Comparison of ENCODE assay signal across 21 mouse cellular contexts in the genomic region with DNA sequence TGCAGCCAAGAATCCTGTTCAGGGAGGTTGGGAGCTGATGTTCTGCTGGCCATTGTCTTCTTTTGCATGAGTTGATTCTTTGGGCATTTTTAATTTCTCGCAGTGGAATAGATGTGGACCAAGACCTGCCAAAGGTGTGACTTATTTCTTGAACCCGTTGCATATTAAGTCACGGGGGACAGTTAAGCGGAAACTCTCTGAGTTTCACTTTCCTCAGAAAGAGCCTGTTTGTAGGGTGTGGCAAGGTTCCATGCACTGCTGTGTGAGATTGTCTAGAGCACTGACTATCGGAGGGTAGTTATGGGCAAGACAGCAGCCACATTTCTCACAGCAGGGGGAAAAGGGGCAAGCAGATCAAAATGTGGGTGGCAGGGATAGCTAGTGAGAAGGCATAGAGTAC. TPM values are rescaled to one million over a fixed set of nuclear protein-coding genes. Genes with fewer than 3 reads are reported as not detected.
DNase-seq lines count a peak whose midpoint lies in the region; TF ChIP-seq lines count a peak whose summit lies in the region.
"Had no signal": no experiment of that assay in that cellular context is flagged by ENCODE, and none has a peak within 500 bp of the region (broad histone marks: within the 10 kb centered on the region; RNA-seq: fewer than 3 reads in every experiment).

No protein-coding gene starts in this region.

- 0 out of 2 replicates have a peak, but pooled peaks have one; percentile 22 for TF ChIP-seq POLR2A in CH12.LX (IDR thresholded peaks at IDR 0.05; ENCODE audit: low read depth, low read length)

- H3K9me3 ChIP-seq in CH12.LX (replicated peaks; ENCODE audit: low read length) = no peaks in the 10 kb centered on the region
- H3K9me3 ChIP-seq in forebrain, embryonic 10.5 days = no peaks in the 10 kb centered on the region

- no peaks in the 10 kb centered on the region; the same call in 1 of the 2 replicates for H3K79me2 ChIP-seq in CH12.LX (replicated peaks; ENCODE audit: control insufficient read depth, extremely low read depth, insufficient read depth, poor library complexity, severe bottlenecking)

- TF ChIP-seq RAD21 in CH12.LX (IDR thresholded peaks at IDR 0.05; ENCODE audit: low read depth, low read length) = no peak; the same call in 1 of the 2 replicates

- peak overlapping the region; percentile 78 for H3K4me2 ChIP-seq in CH12.LX (ENCODE audit: insufficient read depth, low read depth, poor library complexity, severe bottlenecking)

- no peak for TF ChIP-seq CTCF in CH12.LX (conservative IDR thresholded peaks at IDR 0.05 in 1 of 2, IDR thresholded peaks at IDR 0.05 in 1 of 2; ENCODE audit: low read depth in 2 of 2, low read length in 2 of 2)

- H3K27ac ChIP-seq in CH12.LX (ENCODE audit: insufficient read depth, low read depth) = peak overlapping the region; percentile 83
- H3K27ac ChIP-seq in forebrain, embryonic 10.5 days = no peak overlapping the region

- peaks cover 35 to 58% of the 10 kb centered on the region in 2 experiments for H3K4me1 ChIP-seq in CH12.LX (ENCODE audit: control insufficient read depth in 1 of 2, insufficient read depth in 2 of 2)
- peaks cover 7% of the 10 kb centered on the region for H3K4me1 ChIP-seq in forebrain, embryonic 10.5 days

- H3K4me3 ChIP-seq in CH12.LX (replicated peaks in 1 of 3; ENCODE audit: low read depth in 2 of 3, low read length in 2 of 3, poor library complexity in 1 of 3) = peak overlapping the region in 2 of 3 experiments; percentile 9 to 25
- H3K4me3 ChIP-seq in forebrain, embryonic 10.5 days = no peak overlapping the region

- peak overlapping the region; percentile 24 for H3K9ac ChIP-seq in CH12.LX (ENCODE audit: insufficient read depth, low read depth)

- H3K27me3 ChIP-seq in CH12.LX (replicated peaks) = no peaks in the 10 kb centered on the region
- no peaks in the 10 kb centered on the region for H3K27me3 ChIP-seq in forebrain, embryonic 10.5 days (ENCODE audit: poor library complexity, severe bottlenecking)
- H3K27me3 ChIP-seq: Patski had no signal

- in situ Hi-C loops in CH12.LX (cut with MboI; ENCODE audit: low pct_ligation_motif_present, low pct_unique_long_range_greater_than_20kb, low sequenced_read_pairs) = no loop called here

- dilution Hi-C loops in CH12.LX (cut with MboI; ENCODE audit: extremely low pct_ligation_motif_present, extremely low pct_unique_long_range_greater_than_20kb, low sequenced_read_pairs) = no loop called here

- peak; percentile 86 for TF ChIP-seq EP300 in CH12.LX (IDR thresholded peaks at IDR 0.05; ENCODE audit: low read length)

- 95% methylated on average over 5 of the region's 5 CpGs for WGBS in forebrain, embryonic 10.5 days

- intact Hi-C loops in gastrocnemius, postnatal 14 days (cut with DNase I; ENCODE audit: low total_unique reads) = no loop called here

- peaks cover 42 to 71% of the 10 kb centered on the region in 2 experiments for H3K36me3 ChIP-seq in CH12.LX (replicated peaks in 1 of 2; ENCODE audit: control insufficient read depth in 1 of 2, insufficient read depth in 1 of 2, low read length in 1 of 2)
- peaks cover 55% of the 10 kb centered on the region for H3K36me3 ChIP-seq in forebrain, embryonic 10.5 days (replicated peaks)
- H3K36me3 ChIP-seq: G1E had no signal

- DNase-seq in CD4-positive helper T cell, adult 2 months (ENCODE audit: low read depth, low spot score) = peak; percentile 29
- peak; percentile 66 for DNase-seq in CH12.LX (ENCODE audit: extremely low read depth)
- DNase-seq in induced T-regulatory cell, adult 2 months (ENCODE audit: low read depth) = peak; percentile 27
- DNase-seq in gastrocnemius, postnatal 14 days = no peak
- no peak for DNase-seq in forebrain, embryonic 10.5 days (ENCODE audit: extremely low spot score, low spot score)
- no peak for DNase-seq in T-cell, adult 2 months (ENCODE audit: low spot score)
- DNase-seq: adrenal gland, adult 2 months; adrenal gland, adult 8-10 months; adrenal gland, postnatal 10 days; adrenal gland, postnatal 14 days; adrenal gland, postnatal 25 days; adrenal gland, postnatal 36 days; B cell, adult 2 months; cerebellum, adult 11 months; cerebellum, adult 11-12 months; cerebellum, adult 18-20 months; cerebellum, adult 8-10 months; cerebellum, adult 9-10 months had no signal

TF ChIP-seq in CH12.LX, 34 proteins besides CTCF, POLR2A, EP300 and RAD21:
- TF ChIP-seq TBP (conservative IDR thresholded peaks at IDR 0.05; ENCODE audit: low read depth, low read length) (peak; percentile 51; the same call in 1 of the 2 replicates), KAT2A (IDR thresholded peaks at IDR 0.05; ENCODE audit: insufficient replicate concordance, low read length) (0 out of 2 replicates have a peak, but pooled peaks have one; percentile 19), UBTF (IDR thresholded peaks at IDR 0.05; ENCODE audit: low read depth, low read length) (no peak), JUN (IDR thresholded peaks at IDR 0.05; ENCODE audit: insufficient read depth, low read depth, low read length) (peak; percentile 50; the same call in 1 of the 2 replicates), ZNF384 (IDR thresholded peaks at IDR 0.05; ENCODE audit: low read depth, low read length) (no peak), USF1 (IDR thresholded peaks at IDR 0.05; ENCODE audit: low read depth, low read length) (peak; percentile 2; the same call in 1 of the 2 replicates), ZC3H11A (IDR thresholded peaks at IDR 0.05; ENCODE audit: low read depth, low read length) (no peak), RCOR1 (conservative IDR thresholded peaks at IDR 0.05; ENCODE audit: low read depth, low read length) (0 out of 2 replicates have a peak, but pooled peaks have one; percentile 32), NELFE (IDR thresholded peaks at IDR 0.05; ENCODE audit: low read depth, low read length) (0 out of 2 replicates have a peak, but pooled peaks have one; percentile 33), POLR2AphosphoS2 (IDR thresholded peaks at IDR 0.05; ENCODE audit: low read depth, low read length) (0 out of 2 replicates have a peak, but pooled peaks have one; percentile 53), MEF2A (IDR thresholded peaks at IDR 0.05; ENCODE audit: borderline replicate concordance, low read depth, low read length) (peak; percentile 85), CHD2 (IDR thresholded peaks at IDR 0.05; ENCODE audit: low read length) (peak; percentile 43; the same call in 1 of the 2 replicates), USF2 (conservative IDR thresholded peaks at IDR 0.05; ENCODE audit: low read depth, low read length) (no peak), ETS1 (conservative IDR thresholded peaks at IDR 0.05; ENCODE audit: low read depth, low read length) (peak; percentile 66; the same call in 1 of the 2 replicates), CHD1 (IDR thresholded peaks at IDR 0.05; ENCODE audit: low read depth, low read length) (0 out of 2 replicates have a peak, but pooled peaks have one; percentile 77), MXI1 (IDR thresholded peaks at IDR 0.05; ENCODE audit: low read depth, low read length) (peak; percentile 79), BHLHE40 (IDR thresholded peaks at IDR 0.05; ENCODE audit: low read depth, low read length) (peak; percentile 82), ELF1 (IDR thresholded peaks at IDR 0.05; ENCODE audit: low read depth, low read length) (peak; percentile 29; the same call in 1 of the 2 replicates), SMC3 (IDR thresholded peaks at IDR 0.05; ENCODE audit: low read depth, low read length) (peak; percentile 19; the same call in 1 of the 2 replicates), IRF4 (IDR thresholded peaks at IDR 0.05; ENCODE audit: low read depth, low read length) (peak; percentile 88), E2F4 (IDR thresholded peaks at IDR 0.05; ENCODE audit: insufficient replicate concordance, low read depth, low read length) (no peak), MAZ (IDR thresholded peaks at IDR 0.05; ENCODE audit: low read depth, low read length) (0 out of 2 replicates have a peak, but pooled peaks have one; percentile 38), GABPA (IDR thresholded peaks at IDR 0.05; ENCODE audit: insufficient replicate concordance, low read depth, low read length) (no peak), ZKSCAN1 (IDR thresholded peaks at IDR 0.05; ENCODE audit: borderline replicate concordance, low read depth, low read length) (no peak), MAFK (IDR thresholded peaks at IDR 0.05; ENCODE audit: insufficient replicate concordance, low read length) (no peak), JUND (conservative IDR thresholded peaks at IDR 0.05; ENCODE audit: low read depth, low read length) (no peak), TCF12 (IDR thresholded peaks at IDR 0.05; ENCODE audit: low read depth, low read length) (peak; percentile 70; the same call in 1 of the 2 replicates), MYC (IDR thresholded peaks at IDR 0.05; ENCODE audit: low read depth, low read length) (no peak; the same call in none of the 2 replicates), SIN3A (IDR thresholded peaks at IDR 0.05; ENCODE audit: low read length) (peak; percentile 83), MAX (IDR thresholded peaks at IDR 0.05; ENCODE audit: low read length) (peak; percentile 76), PAX5 (IDR thresholded peaks at IDR 0.05; ENCODE audit: low read length) (no peak), NRF1 (IDR thresholded peaks at IDR 0.05; ENCODE audit: low read depth, low read length) (0 out of 2 replicates have a peak, but pooled peaks have one; percentile 28), HCFC1 (IDR thresholded peaks at IDR 0.05; ENCODE audit: low read depth, low read length) (no peak), ZMIZ1 (IDR thresholded peaks at IDR 0.05; ENCODE audit: low read depth, low read length) (peak; percentile 56; the same call in 1 of the 2 replicates)
TF ChIP-seq in CH12.LX: peak in this region for 22.

RNA-seq across cellular contexts. Expression of gene Igsf9b, which starts 14.4 kb away (rescaled TPM):
- total RNA-seq in CH12.LX (2012; rRNA removed) = 7.4 and 12.4 TPM in 2 replicates
- 1.8 and 2.0 TPM in 2 replicates for total RNA-seq in CH12.LX (2014; rRNA removed)
- 4.5 and 5.2 TPM in 2 replicates for polyA plus RNA-seq in CH12.LX (2012; ENCODE audit: insufficient read length, low read depth)
- total RNA-seq in gastrocnemius, postnatal 14 days (2021) = 1 to 10 TPM; 2.8 to 5.5 TPM
- 6.3 and 6.8 TPM in 2 replicates for polyA plus RNA-seq in forebrain, embryonic 10.5 days (2016; fragmentation: Nextera tagmentation; extraction: Ambion mirVana)
- total RNA-seq: MEL had no signal
- polyA plus RNA-seq: G1E had no signal

Comparison
In these comparisons a context has a peak if more than half of its experiments do, and no peak if none do; other contexts are left out.
1. DNase-seq: peak in CD4-positive helper T cell, adult 2 months (single experiment), CH12.LX (single experiment) and induced T-regulatory cell, adult 2 months (single experiment); none in gastrocnemius, postnatal 14 days (single experiment), forebrain, embryonic 10.5 days (single experiment) and T-cell, adult 2 months (single experiment).